1 mouse cellular context compared by ENCODE assay signal in the genomic region with DNA sequence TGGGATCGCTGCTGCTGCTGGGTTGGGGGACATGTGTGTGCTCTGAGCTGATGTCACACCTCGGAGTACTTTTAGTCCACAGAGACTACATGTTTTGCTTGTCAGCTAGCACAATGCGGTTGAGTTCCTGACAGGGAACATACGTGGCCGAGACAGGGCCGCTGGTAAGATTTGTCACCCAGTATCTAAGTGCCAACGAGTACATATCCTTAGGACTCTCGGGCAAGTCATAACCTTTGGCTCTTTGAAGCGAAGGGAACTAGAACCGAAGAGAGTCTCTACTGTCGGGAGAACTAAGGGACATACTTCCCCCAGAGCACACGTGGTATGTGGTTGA.
TF ChIP-seq lines count a peak whose summit lies in the region.

No protein-coding gene starts in this region.

TF ChIP-seq in CH12.LX, 34 proteins besides CTCF, POLR2A, EP300 and RAD21 (continued from another document):
- TF ChIP-seq UBTF (IDR thresholded peaks at IDR 0.05; ENCODE audit: low read depth, low read length), result no peak
- no peak for TF ChIP-seq ZKSCAN1 (IDR thresholded peaks at IDR 0.05; ENCODE audit: borderline replicate concordance, low read depth, low read length)
